Mouse (Mus musculus) spleen, postnatal 36 days (tissue): ENCODE results near the gene Tm4sf20.
A peak's percentile ranks its signal among the peaks of the same experiment; 100 is the strongest.

Experiments used
- DNase-seq, 2 experiments: peaks; one replicate each; pipeline ENCODE4 v3.0.0; 2022; ENCODE audit warnings: low spot score in 2 of 2, mixed read lengths in 1 of 2

The Tm4sf20 gene

GRCm38 (mm10) chr1:82768269-82768668, at the start of gene Tm4sf20:
Tm4sf20 (minus strand) TSS chr1:82768461.
- no peak for DNase-seq

- peak; percentile 29 to 48 for DNase-seq
These were observed 47.9 kb upstream of the Tm4sf20 start for GRCm38 (mm10) chr1:82815941-82816716.

- no peak for DNase-seq
These were observed 43.5 kb upstream of the Tm4sf20 start for GRCm38 (mm10) chr1:82811766-82812165.

GRCm38 (mm10) chr1:82808564-82808963, 40.3 kb upstream of the Tm4sf20 start:
- no peak for DNase-seq

- no peak for DNase-seq
These were observed 38.9 kb upstream of the Tm4sf20 start for GRCm38 (mm10) chr1:82807206-82807605.

GRCm38 (mm10) chr1:82806391-82806790, 38.1 kb upstream of the Tm4sf20 start:
- no peak for DNase-seq

- DNase-seq, result no peak
These were observed 35.8 kb upstream of the Tm4sf20 start for GRCm38 (mm10) chr1:82804059-82804458.

- no peak for DNase-seq
These were observed 35.3 kb upstream of the Tm4sf20 start for GRCm38 (mm10) chr1:82803608-82804007.

- no peak for DNase-seq
These were observed 33.0 kb upstream of the Tm4sf20 start for GRCm38 (mm10) chr1:82801105-82801783.

GRCm38 (mm10) chr1:82798922-82799321, 30.7 kb upstream of the Tm4sf20 start:
- no peak for DNase-seq

- DNase-seq, result no peak
These were observed 30.0 kb upstream of the Tm4sf20 start for GRCm38 (mm10) chr1:82798304-82798703.

GRCm38 (mm10) chr1:82797088-82797487, 28.8 kb upstream of the Tm4sf20 start:
- no peak for DNase-seq

GRCm38 (mm10) chr1:82795702-82796443, 27.6 kb upstream of the Tm4sf20 start:
- DNase-seq, result no peak

- no peak for DNase-seq
These were observed 26.9 kb upstream of the Tm4sf20 start for GRCm38 (mm10) chr1:82795211-82795610.

- DNase-seq, result no peak
These were observed 25.7 kb upstream of the Tm4sf20 start for GRCm38 (mm10) chr1:82793986-82794385.

- no peak for DNase-seq
These were observed 24.8 kb upstream of the Tm4sf20 start for GRCm38 (mm10) chr1:82793110-82793509.

- DNase-seq, result no peak
These were observed 24.0 kb upstream of the Tm4sf20 start for GRCm38 (mm10) chr1:82792238-82792637.

- DNase-seq, result no peak
These were observed 22.8 kb upstream of the Tm4sf20 start for GRCm38 (mm10) chr1:82791105-82791504.

GRCm38 (mm10) chr1:82788070-82788469, 19.8 kb upstream of the Tm4sf20 start:
- no peak for DNase-seq

GRCm38 (mm10) chr1:82787414-82787813, 19.2 kb upstream of the Tm4sf20 start:
- DNase-seq, result peak; percentile 14 to 17

- no peak for DNase-seq
These were observed 17.3 kb upstream of the Tm4sf20 start for GRCm38 (mm10) chr1:82785546-82785945.

- no peak for DNase-seq
These were observed 15.3 kb upstream of the Tm4sf20 start for GRCm38 (mm10) chr1:82783559-82783958.
